Mouse (Mus musculus) E14TG2a.4 (cell line): Measurements from ENCODE around the gene Cdh22.

ENCODE experiments used
- CTCF ChIP-seq: conservative IDR thresholded peaks from 2 replicates; pipeline ENCODE4 v1.5.1; 2014; ENCODE audit warnings: low read length
- NANOG ChIP-seq: IDR thresholded peaks from 2 replicates; pipeline ENCODE4 v1.6.1; 2014; ENCODE audit warnings: borderline replicate concordance, low read length, mixed read lengths

DNA sequence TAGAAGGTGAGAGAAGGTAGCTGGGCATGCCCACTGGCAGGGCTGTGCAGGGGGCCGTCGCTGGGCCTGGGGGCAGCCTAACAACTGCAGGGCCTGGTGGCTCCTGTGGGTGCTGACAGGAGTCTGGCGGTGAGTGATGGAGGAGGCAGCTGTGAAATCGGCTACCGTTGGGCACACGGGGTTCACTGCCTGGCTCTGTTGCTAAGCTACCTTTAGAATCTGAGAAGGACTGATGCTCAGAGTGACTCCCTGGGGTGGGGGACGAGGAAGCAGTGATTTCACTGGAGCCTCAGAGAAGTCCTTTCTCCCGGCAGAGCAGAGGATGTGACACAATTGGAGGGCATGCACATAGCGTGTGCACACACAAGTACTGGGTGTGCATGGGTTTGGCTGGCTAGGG is 57.7 kb downstream of the Cdh22 start:
- no peak for TF ChIP-seq CTCF
- TF ChIP-seq NANOG = no peak
